Mouse (Mus musculus) mouse embryonic stem cell (cell line): ENCODE measurements around the gene Sirt7.

ENCODE experiments used
- in situ Hi-C, 2 experiments: fragments of 300-500 bp; cut with MboI; formaldehyde crosslinking; loops; 1 replicate in 1 of 2; 3 replicates in 1 of 2; pipeline ENCODE4 v1.14.3; 2019 to 2020; ENCODE audit warnings: low sequenced_read_pairs in 2 of 2, low pct_unique_long_range_greater_than_20kb in 1 of 2, mixed read lengths in 1 of 2; ENCODE audit not compliant: unreplicated experiment in 1 of 2

Sirt7 gene

DNA sequence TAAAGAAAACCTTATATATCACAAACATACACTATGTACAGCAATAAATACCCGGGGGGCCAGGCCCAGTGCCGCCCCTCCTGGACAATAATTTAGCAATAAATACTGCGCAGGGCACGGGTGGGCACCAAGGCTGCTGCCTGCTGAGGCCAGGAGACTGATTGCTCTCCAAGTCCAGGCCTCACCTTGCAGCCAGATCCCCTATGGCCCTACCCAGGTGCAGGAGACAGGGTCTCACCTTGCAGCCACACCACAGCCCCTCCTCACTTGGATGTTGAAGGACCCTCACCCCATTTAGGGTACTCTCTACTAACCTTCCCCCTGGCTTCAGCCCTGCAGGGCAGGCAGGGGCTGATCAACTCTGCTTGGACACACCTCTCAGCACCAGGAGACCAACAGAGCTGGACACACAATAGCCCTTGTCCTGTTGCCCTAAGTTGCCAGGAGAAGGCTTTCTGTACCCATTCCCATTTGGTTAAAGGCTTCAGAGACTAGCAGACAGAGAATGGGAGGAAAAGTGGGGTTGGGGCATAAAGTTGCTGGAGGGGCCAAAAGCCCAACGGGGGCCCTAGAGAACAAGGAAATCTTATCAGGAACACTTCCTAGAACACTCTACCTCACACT lies at the start of gene Sirt7:
TSS of gene Sirt7 (minus strand) at position 89 of the 624 bp plus-strand sequence.
- in situ Hi-C loops = no loop called here

- in situ Hi-C loops = loop anchor here in 1 of 2 experiments (25.0 kb wide), 1 partner anchor 436 kb away; the partner anchor contains the start of gene Bahcc1
These were observed 48.6 kb upstream of the Sirt7 start for GRCm38 (mm10) chr11:120673594-120674122.

- in situ Hi-C loops = loop anchor here in 1 of 2 experiments (25.0 kb wide), 1 partner anchor 436 kb away; the partner anchor contains the start of gene Bahcc1
These were observed 47.9 kb upstream of the Sirt7 start, which contains the start of gene Aspscr1 for GRCm38 (mm10) chr11:120672687-120673593. Gene Aspscr1 (plus strand): TSS chr11:120672973.

- in situ Hi-C loops = loop anchor here in 1 of 2 experiments (25.0 kb wide), 1 partner anchor 429 kb away; the partner anchor contains the start of gene Bahcc1
These were observed 41.6 kb upstream of the Sirt7 start for GRCm38 (mm10) chr11:120666617-120667016.

DNA sequence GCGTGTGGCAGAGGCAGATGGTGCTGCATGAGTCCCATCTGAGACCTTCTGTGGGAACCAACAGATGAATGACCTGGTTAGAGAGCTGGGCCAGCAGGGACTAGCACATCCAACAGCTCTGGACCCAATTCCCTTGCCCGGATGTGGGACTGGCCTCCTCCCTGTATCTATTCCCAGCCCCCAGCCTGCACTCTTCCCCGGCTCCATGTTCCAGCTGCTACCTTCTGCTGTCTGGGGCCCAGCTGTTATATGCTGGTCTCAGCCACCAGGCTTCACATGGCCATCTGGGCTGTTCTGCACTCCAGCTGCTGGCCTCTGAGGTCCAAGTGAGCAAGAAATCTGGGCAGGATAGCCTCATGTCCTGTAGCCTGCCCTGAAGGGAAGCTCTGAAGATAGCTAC lies 40.4 kb upstream of the Sirt7 start:
- in situ Hi-C loops = loop anchor here in 1 of 2 experiments (25.0 kb wide), 1 partner anchor 428 kb away; the partner anchor contains the start of gene Bahcc1

GRCm38 (mm10) chr11:120663714-120664113 lies 38.7 kb upstream of the Sirt7 start:
- in situ Hi-C loops = loop anchor here in 1 of 2 experiments (25.0 kb wide), 1 partner anchor 426 kb away; the partner anchor contains the start of gene Bahcc1

DNA sequence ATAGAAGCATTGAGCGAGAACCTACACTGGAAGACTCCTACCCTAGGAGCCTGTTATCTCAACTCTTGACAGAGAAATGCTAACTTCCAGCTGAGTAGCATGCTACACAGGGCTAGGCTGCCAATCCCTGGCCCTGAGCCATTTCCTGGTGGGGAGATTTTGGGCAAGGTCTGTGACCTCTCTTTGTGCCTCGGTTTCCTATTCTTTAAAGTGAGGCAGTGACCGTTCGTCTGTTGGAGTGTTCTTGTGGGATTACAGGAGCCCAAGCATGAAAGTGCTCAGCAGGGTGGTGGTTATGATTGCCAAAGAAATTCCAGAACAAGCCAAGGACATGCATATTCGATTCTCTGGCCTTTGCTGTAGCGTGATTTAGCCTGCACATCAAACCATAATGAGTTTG lies 37.7 kb upstream of the Sirt7 start:
- in situ Hi-C loops = loop anchor here in 1 of 2 experiments (25.0 kb wide), 1 partner anchor 425 kb away; the partner anchor contains the start of gene Bahcc1

DNA sequence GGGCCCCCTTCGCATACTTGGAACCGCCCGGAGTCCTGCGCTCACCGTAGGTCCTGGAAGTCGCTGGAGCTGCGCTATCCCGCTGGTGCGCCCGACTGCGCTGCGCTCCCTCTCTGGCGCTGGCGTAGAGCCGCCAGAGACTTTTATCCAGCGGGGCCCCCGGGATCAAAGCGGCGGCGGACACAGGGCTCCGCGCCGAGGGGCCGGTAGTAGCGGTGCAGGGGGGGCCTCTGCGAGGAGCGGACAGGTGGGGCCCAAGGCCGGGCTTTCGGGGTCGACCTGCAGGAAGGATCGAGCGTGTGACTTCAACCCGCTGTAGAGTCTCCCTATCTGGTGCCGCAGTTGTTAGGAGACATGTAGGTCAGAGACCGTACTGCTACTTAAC lies 36.0 kb upstream of the Sirt7 start, which contains the start of gene Notum:
TSS of gene Notum (minus strand) at position 100 of the 385 bp plus-strand sequence.
- in situ Hi-C loops = loop anchor here in 1 of 2 experiments (25.0 kb wide), 1 partner anchor 424 kb away; the partner anchor contains the start of gene Bahcc1

- in situ Hi-C loops = loop anchor here in 1 of 2 experiments (25.0 kb wide), 1 partner anchor 423 kb away; the partner anchor contains the start of gene Bahcc1
These were observed 35.4 kb upstream of the Sirt7 start for GRCm38 (mm10) chr11:120660301-120661075.

- in situ Hi-C loops = loop anchor here in 1 of 2 experiments (25.0 kb wide), 1 partner anchor 422 kb away; the partner anchor contains the start of gene Bahcc1
These were observed 34.7 kb upstream of the Sirt7 start for GRCm38 (mm10) chr11:120659509-120660300.

DNA sequence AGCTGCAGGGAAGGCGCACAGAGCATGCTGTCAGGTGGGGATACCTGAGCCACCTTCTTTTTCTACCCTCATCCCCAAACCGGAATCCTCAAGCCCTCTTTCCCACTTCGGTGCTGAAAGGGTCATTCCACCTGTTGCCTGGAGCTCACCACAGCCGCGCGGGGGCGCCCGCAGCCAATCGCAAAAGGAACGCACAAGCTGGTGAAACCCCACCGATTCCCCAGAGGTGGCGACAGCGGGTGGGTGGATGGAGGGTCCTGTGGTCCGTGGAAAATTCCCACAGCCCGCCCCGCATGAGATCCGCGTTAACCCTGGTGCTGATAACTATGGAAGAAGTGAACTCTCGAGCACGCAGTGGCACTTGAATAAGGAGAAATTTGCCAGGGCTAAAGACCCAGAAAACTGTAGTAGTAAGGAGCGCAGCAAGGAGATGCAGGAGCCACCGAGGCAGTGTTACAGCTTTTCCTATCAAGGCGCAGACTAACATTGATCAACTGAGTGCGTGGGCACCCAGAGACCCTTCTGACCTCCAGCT lies 33.9 kb upstream of the Sirt7 start:
- in situ Hi-C loops = loop anchor here in 1 of 2 experiments (25.0 kb wide), 1 partner anchor 422 kb away; the partner anchor contains the start of gene Bahcc1

DNA sequence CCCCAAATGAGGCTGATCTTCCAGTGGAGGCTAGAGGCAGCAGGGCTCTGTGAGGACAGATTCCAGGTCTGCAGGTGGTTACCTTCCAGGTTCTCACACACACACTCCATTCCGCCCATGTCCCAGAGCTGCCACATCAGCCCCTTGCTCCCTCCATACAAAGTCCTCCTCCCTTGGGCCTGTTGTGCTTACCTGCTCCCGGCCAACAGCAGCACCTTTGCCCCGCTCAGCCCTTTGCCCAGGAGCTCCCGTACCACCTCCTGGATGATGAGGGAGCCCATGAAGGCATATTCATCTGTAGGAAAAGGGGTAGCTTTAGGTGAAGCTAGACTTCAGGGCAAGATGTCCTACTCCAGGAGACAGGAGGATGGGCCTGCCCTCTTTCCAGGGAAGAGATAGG lies 32.3 kb upstream of the Sirt7 start:
- in situ Hi-C loops = loop anchor here in 1 of 2 experiments (25.0 kb wide), 1 partner anchor 420 kb away; the partner anchor contains the start of gene Bahcc1

DNA sequence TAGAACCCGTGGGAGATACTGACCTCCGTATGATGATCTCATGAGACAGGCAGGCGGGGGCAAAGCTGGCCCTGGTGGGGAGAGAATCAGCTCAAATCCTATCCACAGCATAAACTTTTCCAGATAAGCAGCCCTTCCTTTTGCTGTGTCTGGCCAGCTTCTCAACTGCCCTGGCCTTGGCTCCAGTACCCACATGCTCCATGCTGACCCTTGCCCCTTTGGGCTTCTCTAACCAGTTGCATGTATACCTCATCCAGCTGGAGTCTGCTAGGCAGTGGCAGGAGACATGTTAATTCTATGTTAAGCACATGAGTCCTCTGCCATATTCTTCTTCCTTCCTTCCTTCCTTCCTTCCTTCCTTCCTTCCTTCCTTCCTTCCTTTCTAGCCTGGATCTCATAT lies 29.7 kb upstream of the Sirt7 start:
- in situ Hi-C loops = loop anchor here in 1 of 2 experiments (25.0 kb wide), 1 partner anchor 417 kb away; the partner anchor contains the start of gene Bahcc1

GRCm38 (mm10) chr11:120651872-120652271 lies 26.8 kb upstream of the Sirt7 start:
- in situ Hi-C loops = loop anchor here in 1 of 2 experiments (25.0 kb wide), 1 partner anchor 415 kb away; the partner anchor contains the start of gene Bahcc1

GRCm38 (mm10) chr11:120648001-120648476 lies 23.0 kb upstream of the Sirt7 start, which contains the start of gene Myadml2:
Gene Myadml2 (minus strand): TSS chr11:120648158.
- in situ Hi-C loops = no loop called here
